Mouse (Mus musculus) MEL (cell line): ENCODE data around the gene Dnmt3l. TPM values are rescaled to one million over a fixed set of nuclear protein-coding genes. Genes with fewer than 3 reads are reported as not detected.

Experiments
- polyA plus RNA-seq, 2 experiments: library from polyadenylated mRNA; stranded (reverse) in 1 of 2; unstranded in 1 of 2; fragments of >175 nt in 1 of 2; fragments of >200 nt in 1 of 2; gene quantifications; 2 replicates each; pipeline versions ENCODE4 v1.2.1 to v1.2.4; 2012; ENCODE audit warnings: low replicate concordance in 2 of 2, low read depth in 1 of 2; ENCODE audit not compliant: insufficient read length in 2 of 2, insufficient read depth in 1 of 2, missing spikeins in 1 of 2
- total RNA-seq: library from RNA; depleted of rRNA; stranded (reverse); fragments of 300-350 nt; gene quantifications from 2 replicates; pipeline ENCODE4 v1.2.3, GENCODE M21; 2012; rRNA removed

The Dnmt3l gene
- total and polyA plus RNA-seq, 3 experiments: not detected

Other genes with a start within 250 kb of the Dnmt3l start
- gene Gm9639, start 246.9 kb upstream of the Dnmt3l start, total RNA-seq: not detected in 2 replicates
- not detected for gene Gm9639, start 246.9 kb upstream of the Dnmt3l start, polyA plus RNA-seq
- gene Gm19668, start 242.8 kb upstream of the Dnmt3l start, total RNA-seq: not detected in 2 replicates
- not detected for gene Gm19668, start 242.8 kb upstream of the Dnmt3l start, polyA plus RNA-seq
- not detected in 2 replicates for gene Gm9507, start 230.1 kb upstream of the Dnmt3l start, total RNA-seq
- gene Gm9507, start 230.1 kb upstream of the Dnmt3l start, polyA plus RNA-seq: not detected
- not detected in 2 replicates for gene Gm2696, start 227.3 kb upstream of the Dnmt3l start, total RNA-seq
- not detected for gene Gm2696, start 227.3 kb upstream of the Dnmt3l start, polyA plus RNA-seq
- gene Krtap10-4, start 214.9 kb upstream of the Dnmt3l start, total RNA-seq: not detected in 2 replicates
- not detected for gene Krtap10-4, start 214.9 kb upstream of the Dnmt3l start, polyA plus RNA-seq
- gene Krtap10-10, start 206.0 kb upstream of the Dnmt3l start, total RNA-seq: not detected in 2 replicates
- not detected for gene Krtap10-10, start 206.0 kb upstream of the Dnmt3l start, polyA plus RNA-seq
- gene Gm36176, start 195.1 kb upstream of the Dnmt3l start, total RNA-seq: not detected in 2 replicates
- gene Gm36176, start 195.1 kb upstream of the Dnmt3l start, polyA plus RNA-seq: not detected
- gene Gm10318, start 189.1 kb upstream of the Dnmt3l start, total RNA-seq: not detected in 2 replicates
- not detected for gene Gm10318, start 189.1 kb upstream of the Dnmt3l start, polyA plus RNA-seq
- not detected in 2 replicates for gene Gm3285, start 180.0 kb upstream of the Dnmt3l start, total RNA-seq
- gene Gm3285, start 180.0 kb upstream of the Dnmt3l start, polyA plus RNA-seq: not detected
- gene Lrrc3, start 139.4 kb upstream of the Dnmt3l start, total RNA-seq: 0.10 and 0.15 TPM in 2 replicates
- under 1 TPM in 1 of 2 experiments, not detected in 1; 0.74 TPM for gene Lrrc3, start 139.4 kb upstream of the Dnmt3l start, polyA plus RNA-seq
- 5.7 and 7.8 TPM in 2 replicates for gene Trpm2, start 71.4 kb upstream of the Dnmt3l start, total RNA-seq
- 10 to 100 TPM in 1 of 2 experiments, not detected in 1; 18.5 TPM for gene Trpm2, start 71.4 kb upstream of the Dnmt3l start, polyA plus RNA-seq
- 9.3 and 10.7 TPM in 2 replicates for gene 1810043G02Rik, start 63.4 kb upstream of the Dnmt3l start, total RNA-seq
- gene 1810043G02Rik, start 63.4 kb upstream of the Dnmt3l start, polyA plus RNA-seq: 10 to 100 TPM in 1 of 2 experiments, not detected in 1; 15.6 TPM
- 84.8 and 165 TPM in 2 replicates for gene Pfkl, start 31.9 kb upstream of the Dnmt3l start, total RNA-seq
- gene Pfkl, start 31.9 kb upstream of the Dnmt3l start, polyA plus RNA-seq: 100 to 1,000 TPM in 1 of 2 experiments, not detected in 1; 267 TPM
- gene Aire, start 1.7 kb downstream of the Dnmt3l start, total RNA-seq: not detected in 2 replicates
- under 1 TPM in 1 of 2 experiments, not detected in 1; 0.17 TPM for gene Aire, start 1.7 kb downstream of the Dnmt3l start, polyA plus RNA-seq
- not detected in 2 replicates for gene Icosl, start 27.4 kb downstream of the Dnmt3l start, total RNA-seq
- gene Icosl, start 27.4 kb downstream of the Dnmt3l start, polyA plus RNA-seq: not detected
- 44.8 and 50.6 TPM in 2 replicates for gene D10Jhu81e, start 127.8 kb downstream of the Dnmt3l start, total RNA-seq
- gene D10Jhu81e, start 127.8 kb downstream of the Dnmt3l start, polyA plus RNA-seq: 10 to 100 TPM in 1 of 2 experiments, not detected in 1; 57.4 TPM
- gene Pwp2, start 143.2 kb downstream of the Dnmt3l start, total RNA-seq: 73.8 and 91.5 TPM in 2 replicates
- 10 to 100 TPM; 49.6 to 62.4 TPM for gene Pwp2, start 143.2 kb downstream of the Dnmt3l start, polyA plus RNA-seq
- 26.0 and 26.1 TPM in 2 replicates for gene Trappc10, start 202.7 kb downstream of the Dnmt3l start, total RNA-seq
- 10 to 100 TPM in 1 of 2 experiments, not detected in 1; 35.5 TPM for gene Trappc10, start 202.7 kb downstream of the Dnmt3l start, polyA plus RNA-seq